Mouse (Mus musculus) ES-Bruce4 (cell line): ENCODE measurements around the gene Ly6g5c. TPM values are rescaled to one million over a fixed set of nuclear protein-coding genes. Genes with fewer than 3 reads are reported as not detected.
A peak's percentile ranks its signal among the peaks of the same experiment; 100 is the strongest.

ENCODE experiments used
- H3K27ac ChIP-seq: 2 replicates; pipeline ENCODE4 v1.5.1; 2012; ENCODE audit warnings: low read length, inconsistent platforms; ENCODE audit not compliant: insufficient read depth
- H3K27me3 ChIP-seq: 2 replicates; pipeline ENCODE4 v1.6.1; 2012; ENCODE audit warnings: mild to moderate bottlenecking, low read length, inconsistent platforms; ENCODE audit not compliant: control insufficient read depth, poor library complexity, insufficient read depth, severe bottlenecking
- H3K36me3 ChIP-seq: 2 replicates; pipeline ENCODE4 v1.6.1; 2012; ENCODE audit warnings: inconsistent platforms, mild to moderate bottlenecking, low read length, moderate library complexity; ENCODE audit not compliant: control insufficient read depth, poor library complexity, insufficient read depth, severe bottlenecking
- H3K4me1 ChIP-seq: one replicate; pipeline ENCODE4 v1.8.1; 2011; ENCODE audit warnings: low read length; ENCODE audit not compliant: control insufficient read depth, insufficient read depth
- H3K4me3 ChIP-seq: 2 replicates; pipeline ENCODE4 v1.5.1; 2011; ENCODE audit warnings: low read depth, mild to moderate bottlenecking, low read length
- H3K9ac ChIP-seq: 2 replicates; pipeline ENCODE4 v1.6.1; 2012; ENCODE audit warnings: low read depth, mild to moderate bottlenecking, inconsistent platforms; ENCODE audit not compliant: poor library complexity, severe bottlenecking
- H3K9me3 ChIP-seq: replicated peaks from 2 replicates; pipeline ENCODE4 v1.6.1; 2012; ENCODE audit warnings: mild to moderate bottlenecking, low read length, inconsistent platforms; ENCODE audit not compliant: control insufficient read depth, poor library complexity, insufficient read depth, severe bottlenecking
- CTCF ChIP-seq: IDR thresholded peaks from one replicate; pipeline ENCODE4 v1.8.1; 2011; ENCODE audit warnings: low read depth, low read length
- EP300 ChIP-seq: IDR thresholded peaks from 2 replicates; pipeline ENCODE4 v1.6.1; 2011; ENCODE audit warnings: low read depth, low read length; ENCODE audit not compliant: insufficient read depth
- POLR2A ChIP-seq: IDR thresholded peaks from one replicate; pipeline ENCODE4 v1.8.1; 2011; ENCODE audit warnings: low read length; ENCODE audit not compliant: insufficient read depth
- polyA plus RNA-seq: library from polyadenylated mRNA; stranded (reverse); fragments of >200 nt; gene quantifications from 2 replicates; pipeline ENCODE4 v1.2.4, GENCODE M21; 2011; ENCODE audit warnings: low read depth; ENCODE audit not compliant: missing spikeins, insufficient read depth, insufficient read length

Ly6g5c gene
- polyA plus RNA-seq, 1 experiment, result not detected

GRCm38 (mm10) chr17:35104079-35104478 lies 4.0 kb upstream of the Ly6g5c start:
- Histone ChIP-seq H3K36me3 (no peaks in the 10 kb centered on the region), H3K9me3 (no peaks in the 10 kb centered on the region), H3K4me3 (no peak overlapping the region), H3K27ac (no peak overlapping the region), H3K4me1 (no peaks in the 10 kb centered on the region), H3K27me3 (no peaks in the 10 kb centered on the region), H3K9ac (no peak overlapping the region)
- TF ChIP-seq EP300, result no peak

GRCm38 (mm10) chr17:35104754-35105153 lies 3.3 kb upstream of the Ly6g5c start:
- Histone ChIP-seq H3K9ac (no peak overlapping the region), H3K4me1 (no peaks in the 10 kb centered on the region), H3K27me3 (no peaks in the 10 kb centered on the region), H3K9me3 (no peaks in the 10 kb centered on the region), H3K36me3 (no peaks in the 10 kb centered on the region), H3K4me3 (no peak overlapping the region), H3K27ac (no peak overlapping the region)
- TF ChIP-seq POLR2A (no peak), CTCF (no peak), EP300 (no peak)

- no peak overlapping the region for H3K4me3 ChIP-seq
- no peak overlapping the region for H3K27ac ChIP-seq
- H3K9me3 ChIP-seq, result no peaks in the 10 kb centered on the region
- H3K4me1 ChIP-seq, result no peaks in the 10 kb centered on the region
- no peak overlapping the region for H3K9ac ChIP-seq
- no peaks in the 10 kb centered on the region for H3K36me3 ChIP-seq
- no peaks in the 10 kb centered on the region for H3K27me3 ChIP-seq
- no peak for TF ChIP-seq POLR2A
- TF ChIP-seq CTCF, result peak; percentile 75
- no peak for TF ChIP-seq EP300
These were observed 2.2 kb upstream of the Ly6g5c start for GRCm38 (mm10) chr17:35105740-35106389.

- H3K4me3 ChIP-seq, result no peak overlapping the region
- H3K9ac ChIP-seq, result no peak overlapping the region
- no peaks in the 10 kb centered on the region for H3K27me3 ChIP-seq
- TF ChIP-seq CTCF (no peak), EP300 (no peak), POLR2A (no peak)
- H3K4me1 ChIP-seq, result no peaks in the 10 kb centered on the region
- H3K36me3 ChIP-seq, result no peaks in the 10 kb centered on the region
- H3K9me3 ChIP-seq, result no peaks in the 10 kb centered on the region
- no peak overlapping the region for H3K27ac ChIP-seq
These were observed 1.6 kb upstream of the Ly6g5c start for GRCm38 (mm10) chr17:35106522-35106921.

GRCm38 (mm10) chr17:35111774-35112173 lies 3.7 kb downstream of the Ly6g5c start:
- no peak overlapping the region for H3K4me3 ChIP-seq
- H3K9me3 ChIP-seq, result no peaks in the 10 kb centered on the region
- no peak overlapping the region for H3K9ac ChIP-seq
- no peaks in the 10 kb centered on the region for H3K4me1 ChIP-seq
- no peak for TF ChIP-seq EP300
- no peak for TF ChIP-seq CTCF
- TF ChIP-seq POLR2A, result no peak
- H3K27me3 ChIP-seq, result no peaks in the 10 kb centered on the region
- no peak overlapping the region for H3K27ac ChIP-seq
- H3K36me3 ChIP-seq, result peaks cover 7% of the 10 kb centered on the region; the same call in 1 of the 2 replicates

GRCm38 (mm10) chr17:35115046-35116019 lies 7.3 kb downstream of the Ly6g5c start, which contains the start of gene Ly6g5b:
Gene Ly6g5b, minus strand, starts transcription at chr17:35115428.
- Histone ChIP-seq H3K9ac (no peak within 1 kb of the TSS), H3K36me3 (peaks cover 19% of the 10 kb centered on the region), H3K4me3 (no peak within 1 kb of the TSS), H3K4me1 (no peaks in the 10 kb centered on the region), H3K27ac (no peak within 1 kb of the TSS), H3K9me3 (no peaks in the 10 kb centered on the region), H3K27me3 (no peaks in the 10 kb centered on the region)
- no peak for TF ChIP-seq EP300
- no peak for TF ChIP-seq POLR2A
- peak; percentile 45 for TF ChIP-seq CTCF
